Mouse (Mus musculus) spleen, adult 2 months (tissue): ENCODE results near the gene Zbtb25. TPM values are rescaled to one million over a fixed set of nuclear protein-coding genes. Genes with fewer than 3 reads are reported as not detected.

Experiments
- DNase-seq, 2 experiments: peaks; one replicate each; pipeline versions ENCODE4 v3.0.0 to v3.0.0-alpha.2; 2012 to 2021; ENCODE audit warnings: low spot score in 2 of 2, low read depth in 1 of 2
- H3K27ac ChIP-seq: fragments of 200-500 bp; 2 replicates; pipeline ENCODE4 v1.5.1; 2012; ENCODE audit warnings: low read length, inconsistent platforms; ENCODE audit not compliant: insufficient read depth
- H3K27me3 ChIP-seq: fragments of 200-500 bp; 2 replicates; pipeline ENCODE4 v1.6.1; 2012; ENCODE audit warnings: mild to moderate bottlenecking, moderate library complexity, low read length, inconsistent platforms; ENCODE audit not compliant: control insufficient read depth, insufficient read depth
- H3K36me3 ChIP-seq: fragments of 200-500 bp; 2 replicates; pipeline ENCODE4 v1.6.1; 2012; ENCODE audit warnings: mild to moderate bottlenecking, low read length, inconsistent platforms; ENCODE audit not compliant: control insufficient read depth, insufficient read depth
- H3K4me1 ChIP-seq: fragments of 200-500 bp; 2 replicates; pipeline ENCODE4 v1.6.1; 2011; ENCODE audit warnings: inconsistent platforms; ENCODE audit not compliant: control insufficient read depth, insufficient read depth, insufficient read length
- H3K4me3 ChIP-seq: fragments of 200-500 bp; 2 replicates; pipeline ENCODE4 v1.5.1; 2011; ENCODE audit warnings: mild to moderate bottlenecking, inconsistent platforms; ENCODE audit not compliant: insufficient read depth, insufficient read length; ENCODE audit errors: extremely low read depth
- CTCF ChIP-seq: fragments of 200-500 bp; IDR thresholded peaks from 2 replicates; pipeline ENCODE4 v1.5.1; 2011; ENCODE audit warnings: mild to moderate bottlenecking, inconsistent platforms; ENCODE audit not compliant: insufficient read depth, insufficient read length, insufficient replicate concordance; ENCODE audit errors: extremely low read depth
- POLR2A ChIP-seq: fragments of 200-500 bp; IDR thresholded peaks from 2 replicates; pipeline ENCODE4 v1.6.1; 2011; ENCODE audit warnings: low read depth, low read length, inconsistent platforms
- WGBS: fragments of 180-500 bp; shearing (Covaris S2); methylation state at CpG from one replicate; pipeline ENCODE4 v1.1.7; 2018; 5-methylcytosine and 5-hydroxymethylcytosine counted together
- polyA plus RNA-seq: library from polyadenylated mRNA; depleted of rRNA; stranded (reverse); fragments of >200 nt; gene quantifications from 2 replicates; pipeline ENCODE4 v1.2.3, GENCODE M21; 2012

Zbtb25 gene
- polyA plus RNA-seq, 1 experiment = 7.5 TPM

DNA sequence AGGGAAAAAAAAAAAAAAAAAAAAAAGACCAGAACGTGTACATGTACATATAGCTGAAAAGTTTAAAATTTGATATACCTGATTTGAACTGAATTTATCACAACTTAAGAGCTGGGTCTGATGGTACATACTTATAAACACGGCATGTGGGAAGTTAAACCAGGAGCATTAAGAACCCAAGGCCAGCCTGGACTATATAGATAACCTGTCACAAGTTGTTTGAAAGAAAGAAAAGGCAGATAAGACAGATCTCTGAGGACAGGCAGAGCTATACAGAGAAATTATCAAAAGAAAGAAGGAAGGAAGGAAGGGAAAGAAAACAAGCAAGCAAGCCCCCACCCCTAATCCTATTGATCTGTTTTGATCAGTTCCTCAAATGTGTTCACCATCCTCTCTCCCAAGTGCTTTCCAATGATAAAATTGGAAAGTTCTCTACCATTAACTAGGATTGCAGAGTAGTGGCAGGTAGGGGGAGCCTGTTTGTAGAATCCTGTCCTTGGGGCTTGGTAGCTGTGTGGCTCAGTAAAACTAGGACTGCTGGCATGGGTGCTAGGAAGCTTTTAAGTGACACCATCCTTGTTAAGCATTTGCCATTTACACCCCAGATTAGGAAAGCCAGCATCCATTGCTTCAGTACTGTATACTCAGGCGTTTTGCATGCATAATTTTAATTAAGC lies 22.3 kb upstream of the Zbtb25 start:
- Histone ChIP-seq H3K4me3 (no peak overlapping the region), H3K27me3 (no peaks in the 10 kb centered on the region), H3K36me3 (peaks cover 15% of the 10 kb centered on the region), H3K27ac (no peak overlapping the region), H3K4me1 (no peaks in the 10 kb centered on the region)
- no peak for DNase-seq
- TF ChIP-seq CTCF (no peak), POLR2A (no peak)
- WGBS = 79% methylated on average over 3 of the region's 3 CpGs

- 89% methylated on average over 11 of the region's 11 CpGs for WGBS
- no peak overlapping the region for H3K4me3 ChIP-seq
- H3K4me1 ChIP-seq = no peaks in the 10 kb centered on the region
Measured at GRCm38 (mm10) chr12:76388794-76389193, 19.4 kb upstream of the Zbtb25 start.

GRCm38 (mm10) chr12:76385342-76385741 lies 15.9 kb upstream of the Zbtb25 start:
- TF ChIP-seq POLR2A (no peak), CTCF (no peak)
- 95% methylated on average over 8 of the region's 8 CpGs for WGBS
- Histone ChIP-seq H3K4me1 (no peaks in the 10 kb centered on the region), H3K4me3 (no peak overlapping the region), H3K27me3 (no peaks in the 10 kb centered on the region), H3K27ac (no peak overlapping the region), H3K36me3 (peaks cover 24% of the 10 kb centered on the region)
- DNase-seq = no peak

More at GRCm38 (mm10) chr12:76388794-76389193, 19.4 kb upstream of the Zbtb25 start:
- Histone ChIP-seq H3K27ac (no peak overlapping the region), H3K27me3 (no peaks in the 10 kb centered on the region), H3K36me3 (peaks cover 24% of the 10 kb centered on the region)
- TF ChIP-seq CTCF (no peak), POLR2A (no peak)
- DNase-seq = no peak

DNA sequence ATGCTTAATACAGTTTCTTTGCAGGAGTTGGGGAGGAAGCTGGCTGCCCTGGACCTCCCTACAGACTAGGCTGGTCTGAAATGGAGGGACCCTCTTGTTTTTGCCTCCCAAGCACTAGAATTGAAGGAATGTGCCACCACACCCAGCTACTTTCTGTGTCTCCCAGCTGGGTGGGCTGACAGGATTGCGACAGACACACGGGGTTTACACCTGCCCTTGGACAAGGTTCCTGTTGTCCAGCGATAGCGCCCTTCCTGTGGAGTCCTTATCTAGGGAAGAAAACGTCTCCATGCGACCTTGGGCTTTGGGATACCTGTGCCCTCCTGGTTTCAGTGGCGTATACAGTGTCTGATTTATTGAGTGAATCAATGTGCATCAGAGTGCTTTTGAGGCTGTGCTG lies 10.7 kb upstream of the Zbtb25 start:
- no peak overlapping the region for H3K27ac ChIP-seq
- H3K4me3 ChIP-seq = no peak overlapping the region
- no peak for TF ChIP-seq POLR2A
- no peak for TF ChIP-seq CTCF
- WGBS = 90% methylated on average over 7 of the region's 7 CpGs
- H3K27me3 ChIP-seq = no peaks in the 10 kb centered on the region
- no peaks in the 10 kb centered on the region for H3K36me3 ChIP-seq
- peaks cover 17% of the 10 kb centered on the region for H3K4me1 ChIP-seq
- DNase-seq = no peak

- TF ChIP-seq CTCF (no peak), POLR2A (no peak)
- peaks cover 17% of the 10 kb centered on the region for H3K4me1 ChIP-seq
- H3K27ac ChIP-seq = no peak overlapping the region
- no peaks in the 10 kb centered on the region for H3K36me3 ChIP-seq
- H3K4me3 ChIP-seq = no peak overlapping the region
- DNase-seq = no peak
- WGBS = 88% methylated on average over 5 of the region's 5 CpGs
- no peaks in the 10 kb centered on the region for H3K27me3 ChIP-seq
Measured at GRCm38 (mm10) chr12:76378556-76378955, 9.2 kb upstream of the Zbtb25 start.

GRCm38 (mm10) chr12:76377726-76378125 lies 8.3 kb upstream of the Zbtb25 start:
- Histone ChIP-seq H3K27ac (no peak overlapping the region; the same call in 1 of the 2 replicates), H3K4me3 (no peak overlapping the region)

GRCm38 (mm10) chr12:76377059-76377458 lies 7.7 kb upstream of the Zbtb25 start:
- peak in 1 of 2 experiments; percentile 30 for DNase-seq
- H3K27ac ChIP-seq = peak overlapping the region; percentile 41
- no peak overlapping the region for H3K4me3 ChIP-seq
- TF ChIP-seq CTCF (no peak), POLR2A (no peak)
- H3K27me3 ChIP-seq = no peaks in the 10 kb centered on the region
- 76% methylated on average over 6 of the region's 6 CpGs for WGBS
- peaks cover 25% of the 10 kb centered on the region for H3K4me1 ChIP-seq
- no peaks in the 10 kb centered on the region for H3K36me3 ChIP-seq

More at GRCm38 (mm10) chr12:76377726-76378125, 8.3 kb upstream of the Zbtb25 start:
- no peaks in the 10 kb centered on the region for H3K27me3 ChIP-seq
- 86% methylated on average over 3 of the region's 3 CpGs for WGBS
- no peaks in the 10 kb centered on the region for H3K36me3 ChIP-seq
- TF ChIP-seq POLR2A (no peak), CTCF (no peak)
- no peak for DNase-seq
- H3K4me1 ChIP-seq = peaks cover 20% of the 10 kb centered on the region
